Mouse (Mus musculus) olfactory bulb, adult 2 months (tissue): ENCODE results near the gene Trp53rka.

Experiments
- CTCF ChIP-seq: fragments of 200-500 bp; IDR thresholded peaks from 2 replicates; pipeline ENCODE4 v1.5.1; 2012; ENCODE audit warnings: low read depth, mild to moderate bottlenecking, low read length, moderate library complexity; ENCODE audit not compliant: insufficient read depth
- POLR2A ChIP-seq: fragments of 200-500 bp; IDR thresholded peaks from 2 replicates; pipeline ENCODE4 v1.6.1; 2012; ENCODE audit warnings: mild to moderate bottlenecking, low read depth, low read length, moderate library complexity; ENCODE audit not compliant: insufficient read depth

DNA sequence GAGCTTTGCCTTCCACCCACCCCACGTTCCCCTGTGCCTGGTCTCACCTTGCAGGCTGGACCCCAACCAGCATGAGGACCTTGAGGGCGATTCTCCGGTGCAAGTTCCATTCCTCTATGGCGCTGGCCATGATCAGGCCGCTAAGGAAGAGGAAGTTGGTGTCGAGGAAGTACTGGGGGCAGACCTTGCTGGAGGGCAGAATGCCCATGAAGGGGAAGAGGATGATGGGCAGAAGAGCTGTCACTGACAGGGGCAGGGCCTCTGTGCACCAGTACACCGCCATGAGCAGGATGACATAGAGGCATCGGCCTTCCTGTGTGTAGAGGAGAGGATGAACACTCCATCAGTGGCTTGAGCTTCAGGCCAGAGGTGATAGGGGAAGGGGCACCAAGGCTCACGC, 44.6 kb downstream of the Trp53rka start:
- TF ChIP-seq POLR2A (no peak), CTCF (no peak)
